Mouse (Mus musculus) regulatory T cell (primary cell): ENCODE data around the gene Arl14ep.

Experiments used
- in situ Hi-C: fragments of 300-600 bp; cut with MboI, MseI; formaldehyde crosslinking; loops from one replicate; pipeline ENCODE4 v1.15.1; 2025; ENCODE audit warnings: high pct_unique_total_duplicates

Gene Arl14ep

DNA sequence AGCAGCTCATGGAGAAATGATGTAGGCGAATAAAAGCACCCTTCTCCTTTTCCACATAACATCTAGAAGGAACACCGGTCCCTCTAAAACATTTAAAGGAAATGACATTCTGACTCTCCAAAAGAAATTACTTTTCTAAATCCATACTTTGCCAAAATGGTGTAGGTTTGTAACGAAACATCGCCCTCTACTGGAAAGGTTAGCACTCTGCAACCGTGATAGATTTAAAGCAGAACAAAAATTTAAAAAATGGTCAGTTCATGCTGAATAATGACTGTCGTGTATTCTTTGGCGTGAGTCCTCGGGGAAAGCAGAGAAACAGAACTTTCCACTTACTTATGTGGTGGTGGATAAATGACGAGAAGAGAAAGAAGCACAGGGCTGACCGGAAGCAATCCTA is 18.6 kb downstream of the Arl14ep start:
- in situ Hi-C loops, result loop anchor here (5.0 to 25.0 kb wide), 2 partner anchors 523 to 1543 kb away; no protein-coding TSS in a partner anchor

DNA sequence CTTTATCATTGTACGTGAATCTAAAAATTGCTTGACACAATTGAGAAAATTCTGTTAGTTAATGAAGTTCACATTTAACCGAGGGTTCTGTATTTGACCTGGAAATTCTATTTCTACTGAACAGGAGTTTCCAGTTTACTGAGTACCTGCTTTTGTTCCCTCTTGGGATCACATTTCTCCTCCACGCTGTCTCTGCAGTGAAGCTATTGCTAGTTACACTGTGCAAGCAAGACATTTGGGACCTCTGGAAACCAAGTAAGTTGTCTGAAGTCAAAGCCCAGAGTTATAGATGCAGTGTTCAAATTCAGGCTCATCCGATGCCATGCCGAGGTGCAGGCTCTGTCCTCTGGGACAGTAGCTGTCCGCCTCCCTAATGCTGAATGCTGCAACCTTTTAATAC is 19.2 kb downstream of the Arl14ep start:
- in situ Hi-C loops, result loop anchor here (5.0 to 25.0 kb wide), 2 partner anchors 523 to 1543 kb away; no protein-coding TSS in a partner anchor

DNA sequence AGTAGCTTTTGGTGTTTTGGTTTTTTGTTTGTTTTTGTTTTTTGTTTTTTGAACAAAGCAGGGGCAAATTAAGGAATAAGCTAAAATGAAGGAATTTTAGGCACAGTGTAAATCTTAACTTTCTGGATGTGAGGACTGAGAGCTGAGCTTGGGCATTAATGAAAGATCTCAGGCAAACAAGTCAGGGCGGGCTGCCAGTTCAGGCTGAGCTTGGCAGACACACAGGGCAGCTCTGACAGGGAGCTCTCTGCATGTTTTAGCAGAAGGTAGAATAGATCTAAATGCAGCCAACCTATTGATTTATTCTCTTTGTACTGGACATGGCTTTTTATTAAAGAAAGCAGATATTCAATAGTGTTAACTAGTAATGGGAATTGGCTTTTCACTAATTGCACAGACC is 31.8 kb downstream of the Arl14ep start:
- in situ Hi-C loops, result no loop called here

GRCm38 (mm10) chr2:106935681-106936080 is 38.5 kb downstream of the Arl14ep start:
- in situ Hi-C loops, result no loop called here

GRCm38 (mm10) chr2:106929906-106930305 is 44.3 kb downstream of the Arl14ep start:
- in situ Hi-C loops, result no loop called here
